Mouse (Mus musculus) CH12.LX (cell line): ENCODE measurements around the gene Dzip3. TPM values are rescaled to one million over a fixed set of nuclear protein-coding genes. Genes with fewer than 3 reads are reported as not detected.

ENCODE experiments used
- DNase-seq: peaks from one replicate; pipeline ENCODE4 v3.0.0-alpha.2; 2013; ENCODE audit errors: extremely low read depth
- H3K27ac ChIP-seq: 2 replicates; pipeline ENCODE4 v1.5.1; 2012; ENCODE audit warnings: low read depth, mild to moderate bottlenecking, control low read depth, moderate library complexity; ENCODE audit not compliant: insufficient read depth
- H3K27me3 ChIP-seq: replicated peaks from 2 replicates; pipeline ENCODE3; 2012; ENCODE audit warnings: inconsistent platforms
- H3K36me3 ChIP-seq, 2 experiments: replicated peaks in 1 of 2; 2 replicates each; pipeline versions ENCODE3 to v1.6.1; 2012; ENCODE audit warnings: inconsistent platforms in 1 of 2, low read length in 1 of 2, mild to moderate bottlenecking in 1 of 2, mixed read lengths in 1 of 2, moderate library complexity in 1 of 2; ENCODE audit not compliant: control insufficient read depth in 1 of 2, insufficient read depth in 1 of 2
- H3K4me1 ChIP-seq, 2 experiments: 2 replicates each; pipeline ENCODE4 v1.6.1; 2012; ENCODE audit warnings: inconsistent platforms in 1 of 2, moderate library complexity in 1 of 2; ENCODE audit not compliant: insufficient read depth in 2 of 2, control insufficient read depth in 1 of 2
- H3K4me2 ChIP-seq: 2 replicates; pipeline ENCODE4 v1.6.1; 2012; ENCODE audit warnings: low read depth, mild to moderate bottlenecking, control low read depth; ENCODE audit not compliant: poor library complexity, insufficient read depth, severe bottlenecking
- H3K4me3 ChIP-seq, 3 experiments: fragments of 150-350 bp in 1 of 3; sonication (generic) in 1 of 3; replicated peaks in 1 of 3; 2 replicates each; pipeline versions ENCODE3 to v1.5.1; 2011 to 2012; ENCODE audit warnings: low read depth in 2 of 3, low read length in 2 of 3, mild to moderate bottlenecking in 2 of 3, moderate library complexity in 2 of 3, control low read depth in 1 of 3, improper control_type of control experiment in 1 of 3, inconsistent platforms in 1 of 3, mixed read lengths in 1 of 3; ENCODE audit not compliant: poor library complexity in 1 of 3
- H3K79me2 ChIP-seq: replicated peaks from 2 replicates; pipeline ENCODE4 v1.6.1; 2012; ENCODE audit warnings: mild to moderate bottlenecking, moderate library complexity; ENCODE audit not compliant: control insufficient read depth, poor library complexity, insufficient read depth, severe bottlenecking; ENCODE audit errors: extremely low read depth
- H3K9ac ChIP-seq: 2 replicates; pipeline ENCODE4 v1.6.1; 2012; ENCODE audit warnings: low read depth, mild to moderate bottlenecking, control low read depth, moderate library complexity; ENCODE audit not compliant: insufficient read depth
- H3K9me3 ChIP-seq: replicated peaks from 2 replicates; pipeline ENCODE3; 2012; ENCODE audit warnings: low read length, inconsistent platforms, mixed read lengths
- CHD2 ChIP-seq: IDR thresholded peaks from 2 replicates; pipeline ENCODE4 v1.6.1; 2011; ENCODE audit warnings: low read length, improper control_type of control experiment
- CTCF ChIP-seq, 2 experiments: IDR thresholded peaks in 1 of 2; conservative IDR thresholded peaks in 1 of 2; 2 replicates each; pipeline ENCODE4 v1.5.1; 2011 to 2012; ENCODE audit warnings: low read depth in 2 of 2, low read length in 2 of 2, improper control_type of control experiment in 1 of 2, inconsistent platforms in 1 of 2, mild to moderate bottlenecking in 1 of 2, moderate library complexity in 1 of 2
- E2F4 ChIP-seq: IDR thresholded peaks from 2 replicates; pipeline ENCODE4 v1.6.1; 2011; ENCODE audit warnings: low read depth, low read length, improper control_type of control experiment; ENCODE audit not compliant: insufficient replicate concordance
- ETS1 ChIP-seq: conservative IDR thresholded peaks from 2 replicates; pipeline ENCODE4 v1.6.1; 2012; ENCODE audit warnings: low read depth, mild to moderate bottlenecking, inconsistent platforms, low read length, improper control_type of control experiment, moderate library complexity
- HCFC1 ChIP-seq: IDR thresholded peaks from 2 replicates; pipeline ENCODE4 v1.6.1; 2012; ENCODE audit warnings: low read depth, mild to moderate bottlenecking, inconsistent platforms, low read length, improper control_type of control experiment
- IRF4 ChIP-seq: IDR thresholded peaks from 2 replicates; pipeline ENCODE4 v1.6.1; 2014; ENCODE audit warnings: low read depth, mild to moderate bottlenecking, inconsistent platforms, low read length, improper control_type of control experiment
- JUN ChIP-seq: IDR thresholded peaks from 2 replicates; pipeline ENCODE4 v1.6.1; 2011; ENCODE audit warnings: low read depth, mild to moderate bottlenecking, low read length, improper control_type of control experiment, moderate library complexity; ENCODE audit not compliant: insufficient read depth
- JUND ChIP-seq: conservative IDR thresholded peaks from 2 replicates; pipeline ENCODE4 v1.6.1; 2011; ENCODE audit warnings: low read depth, low read length, improper control_type of control experiment
- KAT2A ChIP-seq: IDR thresholded peaks from 2 replicates; pipeline ENCODE4 v1.6.1; 2012; ENCODE audit warnings: low read length, improper control_type of control experiment, inconsistent platforms; ENCODE audit not compliant: insufficient replicate concordance
- MAFK ChIP-seq: IDR thresholded peaks from 2 replicates; pipeline ENCODE4 v1.6.1; 2011; ENCODE audit warnings: low read length, improper control_type of control experiment; ENCODE audit not compliant: insufficient replicate concordance
- MEF2A ChIP-seq: IDR thresholded peaks from 2 replicates; pipeline ENCODE4 v1.6.1; 2014; ENCODE audit warnings: low read depth, mild to moderate bottlenecking, inconsistent platforms, low read length, improper control_type of control experiment, borderline replicate concordance
- MXI1 ChIP-seq: IDR thresholded peaks from 2 replicates; pipeline ENCODE4 v1.6.1; 2011; ENCODE audit warnings: mild to moderate bottlenecking, low read depth, low read length, improper control_type of control experiment
- POLR2A ChIP-seq: IDR thresholded peaks from 2 replicates; pipeline ENCODE4 v1.6.1; 2011; ENCODE audit warnings: low read depth, mild to moderate bottlenecking, improper control_type of control experiment, low read length
- SMC3 ChIP-seq: IDR thresholded peaks from 2 replicates; pipeline ENCODE4 v1.6.1; 2011; ENCODE audit warnings: low read depth, low read length, improper control_type of control experiment
- TBP ChIP-seq: conservative IDR thresholded peaks from 2 replicates; pipeline ENCODE4 v1.6.1; 2011; ENCODE audit warnings: low read depth, low read length, improper control_type of control experiment
- TCF12 ChIP-seq: IDR thresholded peaks from 2 replicates; pipeline ENCODE4 v1.6.1; 2014; ENCODE audit warnings: low read depth, mild to moderate bottlenecking, inconsistent platforms, low read length, improper control_type of control experiment
- UBTF ChIP-seq: IDR thresholded peaks from 2 replicates; pipeline ENCODE4 v1.6.1; 2012; ENCODE audit warnings: low read depth, mild to moderate bottlenecking, inconsistent platforms, low read length, improper control_type of control experiment, moderate library complexity
- USF2 ChIP-seq: conservative IDR thresholded peaks from 2 replicates; pipeline ENCODE4 v1.6.1; 2011; ENCODE audit warnings: low read depth, low read length, improper control_type of control experiment
- ZKSCAN1 ChIP-seq: IDR thresholded peaks from 2 replicates; pipeline ENCODE4 v1.6.1; 2012; ENCODE audit warnings: low read depth, inconsistent platforms, low read length, improper control_type of control experiment, borderline replicate concordance
- ZNF384 ChIP-seq: IDR thresholded peaks from 2 replicates; pipeline ENCODE4 v1.6.1; 2012; ENCODE audit warnings: low read depth, low read length, improper control_type of control experiment, inconsistent platforms
- dilution Hi-C: fragments of 300-500 bp; cut with MboI; formaldehyde crosslinking; loops from 2 replicates; pipeline ENCODE4 v1.14.3; 2020; ENCODE audit warnings: low sequenced_read_pairs; ENCODE audit not compliant: extremely low pct_unique_long_range_greater_than_20kb, extremely low pct_ligation_motif_present
- in situ Hi-C: fragments of 300-500 bp; cut with MboI; formaldehyde crosslinking; loops from 3 replicates; pipeline ENCODE4 v1.14.3; 2019; ENCODE audit warnings: low sequenced_read_pairs, low pct_ligation_motif_present, low pct_unique_long_range_greater_than_20kb, mixed read lengths
- polyA plus RNA-seq: library from polyadenylated mRNA; unstranded; fragments of >175 nt; gene quantifications from 2 replicates; pipeline ENCODE4 v1.2.1, GENCODE M21; 2012; ENCODE audit warnings: low read depth; ENCODE audit not compliant: insufficient read length
- total RNA-seq, 2 experiments: library from RNA; depleted of rRNA; stranded (reverse); fragments of 300-350 nt in 1 of 2; fragments of >200 nt in 1 of 2; gene quantifications; 2 replicates each; pipeline ENCODE4 v1.2.3; 2012 to 2014

Gene Dzip3
- total and polyA plus RNA-seq, 3 experiments: 17.0 to 31.6 (median 17.0) TPM

DNA sequence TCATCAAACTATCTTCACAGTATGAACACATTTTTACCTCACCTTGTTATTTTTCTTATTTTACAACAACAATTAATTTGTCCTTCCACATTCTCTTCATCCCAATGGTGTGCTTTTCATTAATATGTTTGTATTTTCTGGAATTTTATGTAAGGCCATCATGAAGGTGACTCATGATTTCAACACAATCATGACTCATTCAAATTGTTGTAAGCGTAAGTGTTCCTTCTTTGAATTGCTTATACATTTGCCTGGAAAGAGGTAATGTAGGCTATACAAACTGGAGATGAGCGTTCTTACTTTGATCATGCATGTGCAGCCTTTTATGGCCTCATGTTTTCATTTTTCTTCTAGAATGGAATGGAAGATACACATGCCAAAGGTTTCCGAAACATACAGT lies 80.8 kb downstream of the Dzip3 start:
- in situ Hi-C loops (no loop called here), dilution Hi-C loops (no loop called here)
- no peaks in the 10 kb centered on the region for H3K9me3 ChIP-seq
- H3K36me3 ChIP-seq: no peaks in the 10 kb centered on the region
- H3K4me2 ChIP-seq: no peak overlapping the region
- no peaks in the 10 kb centered on the region for H3K27me3 ChIP-seq
- no peak for TF ChIP-seq MAFK
- no peak for TF ChIP-seq ETS1
- TF ChIP-seq HCFC1: no peak
- no peak for TF ChIP-seq TBP
- TF ChIP-seq USF2: no peak
- TF ChIP-seq MXI1: no peak
- H3K9ac ChIP-seq: no peak overlapping the region
- H3K4me1 ChIP-seq: no peaks in the 10 kb centered on the region
- no peaks in the 10 kb centered on the region for H3K79me2 ChIP-seq
- no peak overlapping the region for H3K4me3 ChIP-seq
- DNase-seq: no peak
- H3K27ac ChIP-seq: no peak overlapping the region

DNA sequence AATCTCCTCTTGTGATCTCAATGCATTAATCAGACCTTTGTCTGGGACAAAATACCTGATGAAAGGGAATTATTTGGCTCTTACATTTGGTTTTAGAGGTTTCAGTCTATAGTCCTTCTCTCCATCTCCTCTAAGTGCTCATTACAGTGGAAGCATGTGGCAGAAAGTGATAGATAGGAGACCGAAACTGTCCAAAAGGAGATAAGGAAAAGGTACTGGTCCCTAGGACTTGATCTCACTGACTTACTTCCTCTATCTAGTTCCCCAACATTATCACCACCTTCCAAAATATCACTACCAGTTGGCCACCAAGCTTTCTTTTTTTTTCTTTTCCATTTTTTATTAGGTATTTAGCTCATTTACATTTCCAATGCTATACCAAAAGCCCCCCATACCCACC lies 82.8 kb downstream of the Dzip3 start:
- dilution Hi-C loops: no loop called here
- Histone ChIP-seq H3K79me2 (no peaks in the 10 kb centered on the region), H3K27ac (no peak overlapping the region)

DNA sequence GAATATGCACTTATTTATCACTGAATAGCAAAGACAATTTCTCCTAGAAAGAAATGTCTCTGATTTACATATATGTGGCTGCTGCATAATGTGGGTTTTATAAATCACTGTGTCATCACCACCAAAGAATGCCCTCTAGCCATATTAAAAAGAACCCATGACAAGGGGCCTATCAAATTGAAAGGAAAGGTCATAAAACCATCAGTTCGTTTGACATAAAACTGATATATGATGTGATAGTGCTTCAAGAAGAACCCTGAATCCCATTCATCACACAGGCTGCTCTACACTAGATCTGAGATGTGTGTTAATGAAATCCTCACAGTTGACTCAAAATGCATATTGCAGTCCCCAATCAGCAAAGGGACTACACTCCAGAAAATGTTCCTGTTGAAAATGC lies 94.1 kb downstream of the Dzip3 start:
- no peaks in the 10 kb centered on the region for H3K36me3 ChIP-seq
- dilution Hi-C loops (no loop called here), in situ Hi-C loops (no loop called here)
- DNase-seq: no peak
- H3K9ac ChIP-seq: no peak overlapping the region
- H3K4me2 ChIP-seq: no peak overlapping the region
- no peak overlapping the region for H3K27ac ChIP-seq
- no peaks in the 10 kb centered on the region for H3K9me3 ChIP-seq
- no peak overlapping the region for H3K4me3 ChIP-seq
- H3K4me1 ChIP-seq: no peaks in the 10 kb centered on the region
- H3K27me3 ChIP-seq: no peaks in the 10 kb centered on the region
- no peaks in the 10 kb centered on the region for H3K79me2 ChIP-seq
- no peak for TF ChIP-seq TCF12
- no peak for TF ChIP-seq SMC3
- no peak for TF ChIP-seq CHD2
- no peak for TF ChIP-seq JUND
- no peak for TF ChIP-seq JUN
- TF ChIP-seq E2F4: no peak
- no peak for TF ChIP-seq CTCF (conservative IDR thresholded peaks at IDR 0.05 in 1 of 2, IDR thresholded peaks at IDR 0.05 in 1 of 2; ENCODE audit: low read depth in 2 of 2, low read length in 2 of 2)
- no peak for TF ChIP-seq ZNF384
- no peak for TF ChIP-seq KAT2A
- TF ChIP-seq TBP: no peak
- no peak for TF ChIP-seq UBTF
- no peak for TF ChIP-seq IRF4
- no peak for TF ChIP-seq HCFC1

More for the DNA sequence above, 82.8 kb downstream of the Dzip3 start:
- TF ChIP-seq E2F4: no peak
- no peak for TF ChIP-seq MEF2A
- no peak for TF ChIP-seq ZKSCAN1
- no peak for TF ChIP-seq POLR2A
- no peak for TF ChIP-seq ETS1
- Histone ChIP-seq H3K4me3 (no peak overlapping the region), H3K9ac (no peak overlapping the region), H3K9me3 (no peaks in the 10 kb centered on the region), H3K27me3 (no peaks in the 10 kb centered on the region), H3K36me3 (no peaks in the 10 kb centered on the region), H3K4me1 (no peaks in the 10 kb centered on the region), H3K4me2 (no peak overlapping the region)
- no peak for DNase-seq
- in situ Hi-C loops: no loop called here
